Mouse (Mus musculus) adrenal gland (tissue): ENCODE data around the gene Ryr3.

Source experiments
- intact Hi-C: fragments of 180-260 bp; cut with DNase I; formaldehyde crosslinking; loops from one replicate; pipeline ENCODE4 v1.15.1; 2025

Ryr3 gene

DNA sequence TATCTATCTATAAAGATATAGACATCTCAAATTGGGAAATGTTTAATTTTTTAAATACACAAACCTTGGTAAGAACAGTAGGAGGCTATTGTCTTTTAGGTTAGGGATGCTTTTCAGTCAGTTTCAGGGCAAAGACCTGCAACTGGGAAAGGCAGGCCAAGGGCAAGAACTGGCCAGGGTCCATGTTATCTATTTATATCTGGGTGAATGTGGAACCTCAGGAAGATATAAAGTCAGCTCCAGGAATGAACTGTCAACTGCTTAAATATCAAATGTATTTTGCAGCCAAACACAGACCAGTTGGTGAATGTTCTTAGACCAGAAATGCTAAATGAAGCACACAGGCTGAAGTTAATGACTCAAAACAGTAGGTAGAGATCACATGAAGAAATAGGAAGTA, 303.1 kb downstream of the Ryr3 start:
- intact Hi-C loops, result no loop called here

DNA sequence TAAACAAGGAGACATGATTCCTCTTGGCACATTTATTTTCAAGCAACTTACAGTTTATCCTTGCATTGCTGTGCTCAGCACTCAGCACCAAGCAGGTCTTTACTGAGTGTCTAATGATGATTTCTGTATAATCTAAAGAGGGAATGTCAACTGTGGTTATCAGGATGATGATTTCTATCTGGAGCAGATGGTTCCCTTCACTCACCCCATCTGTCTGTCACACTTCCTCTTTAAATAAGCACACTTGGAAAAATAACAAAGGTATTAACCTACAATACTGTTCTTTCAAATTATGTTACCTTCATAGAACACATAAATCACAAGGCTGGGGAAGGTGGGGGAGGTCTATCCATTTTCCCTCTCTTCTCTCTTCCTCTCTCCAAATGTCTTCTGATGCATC, 304.3 kb downstream of the Ryr3 start:
- intact Hi-C loops, result no loop called here

DNA sequence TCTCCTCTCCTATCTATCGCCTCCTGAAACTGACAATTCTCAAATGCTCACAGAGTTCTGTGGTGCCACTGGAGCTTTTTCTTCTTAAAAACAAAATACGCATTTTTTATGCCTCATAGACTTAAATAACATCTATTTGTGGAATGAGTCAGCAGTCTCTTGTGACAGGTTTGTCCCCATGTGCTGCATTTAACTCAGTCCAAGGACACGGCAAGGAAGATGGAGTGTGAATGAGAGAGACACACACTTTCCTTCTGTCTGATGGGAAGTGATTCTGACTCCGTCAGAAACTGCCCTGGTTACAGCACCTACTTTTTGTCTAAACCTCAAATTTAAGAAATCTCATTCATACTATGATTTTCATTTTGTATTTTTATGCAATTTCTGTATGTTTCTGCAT, 306.3 kb downstream of the Ryr3 start:
- intact Hi-C loops, result no loop called here

DNA sequence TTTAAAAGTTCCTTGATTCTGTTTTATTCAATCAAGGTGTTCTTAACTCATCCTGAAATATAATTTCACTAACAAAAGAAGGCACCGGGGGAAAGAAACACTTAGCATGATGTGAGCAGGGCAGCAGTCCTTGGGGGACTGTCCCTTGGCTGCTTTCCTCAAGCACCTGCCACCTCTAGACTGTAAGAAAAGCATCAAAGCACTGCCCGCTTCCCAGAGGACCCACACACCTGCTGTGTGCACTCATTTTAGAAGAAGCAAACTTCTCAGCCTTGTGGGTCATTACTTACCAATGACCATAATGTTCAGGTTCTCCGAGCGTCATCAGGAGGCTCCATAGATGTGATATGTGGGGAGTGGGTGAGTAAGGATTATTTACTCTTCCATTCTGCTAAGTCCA, 307.8 kb downstream of the Ryr3 start:
- intact Hi-C loops, result no loop called here

DNA sequence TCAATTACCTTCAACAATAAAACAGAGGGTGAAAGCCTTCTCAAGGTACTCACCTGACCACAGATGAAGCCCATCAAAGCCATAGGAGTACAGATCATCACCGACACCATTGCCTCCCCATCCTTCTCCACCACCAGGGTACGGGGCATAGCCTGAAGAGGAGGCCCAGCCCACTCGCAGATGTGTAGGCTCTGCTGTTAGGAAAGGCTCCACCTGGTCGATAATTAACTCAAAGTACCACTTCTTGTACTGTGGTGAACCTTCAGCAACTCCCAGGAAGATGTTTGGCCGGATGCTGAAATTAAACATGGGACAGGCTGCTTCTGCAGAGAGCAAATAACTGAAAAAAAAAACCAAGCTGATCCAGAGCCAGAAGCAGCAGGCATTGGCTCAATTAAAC, 316.1 kb downstream of the Ryr3 start:
- intact Hi-C loops, result no loop called here

DNA sequence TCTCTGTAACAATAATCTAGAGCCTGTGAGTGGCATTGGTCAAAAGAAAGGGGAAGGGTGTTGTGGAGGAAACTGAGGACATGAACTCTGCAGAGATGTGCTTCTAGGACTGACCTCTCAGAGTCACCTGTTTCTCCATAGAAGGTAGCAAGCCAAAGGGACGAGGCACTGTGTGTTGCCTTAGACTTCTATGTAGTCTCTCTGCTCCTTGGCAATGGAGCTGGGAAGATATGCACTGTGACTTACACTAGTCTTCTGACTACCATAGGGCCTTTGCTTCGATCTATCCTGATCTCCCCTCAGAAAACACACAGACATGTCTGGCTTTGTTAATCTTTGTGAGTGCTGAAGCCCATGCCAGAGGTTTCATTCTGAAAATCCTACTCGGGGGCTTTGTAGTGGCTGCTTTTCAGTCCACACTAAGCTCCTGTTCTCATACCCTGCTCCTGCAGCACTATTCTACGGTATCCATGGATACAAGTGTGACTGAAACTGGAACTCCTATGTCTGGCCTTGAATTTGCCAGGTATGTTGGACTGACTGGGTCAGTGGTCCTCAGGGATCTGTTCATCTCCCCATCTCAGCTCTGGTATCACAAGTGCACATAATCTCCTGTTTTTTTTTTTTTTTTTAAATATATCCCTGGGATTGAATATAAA, 332.3 kb downstream of the Ryr3 start:
- intact Hi-C loops, result no loop called here

DNA sequence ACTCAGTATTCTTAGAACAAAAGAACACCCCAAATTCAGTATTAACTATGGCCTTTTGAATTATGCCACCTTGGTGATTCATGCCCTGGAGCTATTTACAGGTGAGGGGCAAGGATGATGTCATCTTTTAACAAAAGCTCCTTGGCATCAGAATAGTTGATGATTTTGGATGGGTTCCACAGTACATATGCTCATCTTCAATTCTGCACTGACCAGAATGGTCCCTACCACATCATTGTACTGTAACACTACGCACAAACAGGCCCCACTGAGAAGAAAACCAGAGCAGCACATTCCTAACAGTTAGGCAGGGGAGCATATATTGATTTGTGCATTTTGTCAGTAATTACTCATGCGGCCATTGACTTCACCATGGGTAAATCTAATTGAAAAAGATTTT, 335.1 kb downstream of the Ryr3 start:
- intact Hi-C loops, result no loop called here

DNA sequence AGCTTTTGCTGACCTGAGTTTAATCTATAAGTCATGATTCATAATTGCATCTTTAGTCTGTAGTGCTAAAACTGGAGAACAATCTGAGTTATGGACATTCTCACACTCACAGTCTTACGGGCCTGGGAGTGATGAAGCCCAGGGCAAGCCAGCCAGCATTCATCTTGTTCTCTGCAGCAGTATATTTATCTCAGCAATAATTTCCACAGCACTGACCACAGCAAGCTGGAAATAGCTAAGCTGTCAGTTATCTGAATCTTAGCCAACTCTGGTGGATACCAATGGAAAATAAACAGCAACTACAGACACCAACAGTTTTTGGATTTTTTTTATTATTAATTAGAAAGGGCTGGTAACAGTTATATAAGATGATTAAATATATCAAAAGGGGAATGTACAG, 335.5 kb downstream of the Ryr3 start:
- intact Hi-C loops, result no loop called here

DNA sequence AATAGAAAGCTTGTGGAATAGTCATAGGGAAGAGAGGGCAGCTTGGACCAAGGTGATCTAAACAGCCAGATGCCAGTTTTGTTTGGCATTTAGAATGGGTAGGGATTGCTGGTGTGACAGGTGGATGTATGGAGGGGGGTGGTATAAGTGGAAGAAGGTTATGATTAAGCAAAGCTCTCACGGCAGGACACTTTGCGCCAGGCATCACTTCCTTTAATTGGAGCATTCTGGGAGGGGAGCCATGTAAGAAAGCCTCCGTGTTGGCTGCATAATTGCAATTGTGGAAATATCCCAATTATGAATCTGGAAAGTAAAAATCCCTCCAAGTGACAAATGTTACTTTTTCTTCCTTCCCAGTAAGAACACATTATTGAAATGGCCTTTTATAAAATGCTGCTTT, 339.5 kb downstream of the Ryr3 start:
- intact Hi-C loops, result no loop called here

DNA sequence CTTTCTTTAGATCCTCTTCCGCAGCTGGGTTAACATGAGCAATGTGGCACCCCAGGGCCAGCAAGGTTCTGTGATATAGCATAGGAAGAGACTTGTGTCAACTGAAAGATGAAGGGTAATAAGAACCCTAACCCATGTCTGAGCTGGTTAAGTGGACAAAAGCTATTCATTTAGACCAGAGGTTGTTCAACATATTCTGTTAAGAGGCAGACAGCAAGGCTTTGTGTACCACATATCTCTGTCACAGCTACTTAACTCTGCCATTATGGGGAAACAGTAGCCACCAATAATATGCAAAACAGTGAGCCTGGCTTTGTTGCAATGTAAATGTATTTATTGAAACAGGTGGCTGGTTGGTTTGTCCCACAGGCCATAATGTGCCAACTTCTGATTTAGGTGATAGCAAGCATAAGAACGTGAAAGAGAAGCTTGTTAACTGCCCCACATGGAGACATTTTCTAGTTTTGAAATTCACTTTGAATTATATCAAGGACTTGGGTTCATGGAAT, 350.8 kb downstream of the Ryr3 start:
- intact Hi-C loops, result no loop called here

DNA sequence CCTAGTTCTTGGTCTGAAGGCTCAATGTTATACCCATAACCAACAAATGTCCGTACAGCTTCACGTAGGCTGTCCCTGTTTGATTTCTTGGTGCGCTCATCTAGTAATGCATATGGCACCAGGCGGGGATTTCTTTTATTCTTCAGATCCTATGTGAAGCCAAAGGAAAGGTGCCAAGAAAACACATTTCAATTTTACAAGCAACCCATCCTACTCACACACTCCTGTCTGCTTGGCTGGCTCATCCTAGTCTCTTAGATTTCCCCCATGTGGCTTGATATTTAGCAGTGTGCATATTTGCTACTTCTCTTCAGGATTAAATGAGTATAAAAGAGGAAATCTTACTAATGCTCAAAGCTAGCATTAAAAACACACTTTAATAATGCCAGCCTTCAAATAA, 355.1 kb downstream of the Ryr3 start:
- intact Hi-C loops, result no loop called here

DNA sequence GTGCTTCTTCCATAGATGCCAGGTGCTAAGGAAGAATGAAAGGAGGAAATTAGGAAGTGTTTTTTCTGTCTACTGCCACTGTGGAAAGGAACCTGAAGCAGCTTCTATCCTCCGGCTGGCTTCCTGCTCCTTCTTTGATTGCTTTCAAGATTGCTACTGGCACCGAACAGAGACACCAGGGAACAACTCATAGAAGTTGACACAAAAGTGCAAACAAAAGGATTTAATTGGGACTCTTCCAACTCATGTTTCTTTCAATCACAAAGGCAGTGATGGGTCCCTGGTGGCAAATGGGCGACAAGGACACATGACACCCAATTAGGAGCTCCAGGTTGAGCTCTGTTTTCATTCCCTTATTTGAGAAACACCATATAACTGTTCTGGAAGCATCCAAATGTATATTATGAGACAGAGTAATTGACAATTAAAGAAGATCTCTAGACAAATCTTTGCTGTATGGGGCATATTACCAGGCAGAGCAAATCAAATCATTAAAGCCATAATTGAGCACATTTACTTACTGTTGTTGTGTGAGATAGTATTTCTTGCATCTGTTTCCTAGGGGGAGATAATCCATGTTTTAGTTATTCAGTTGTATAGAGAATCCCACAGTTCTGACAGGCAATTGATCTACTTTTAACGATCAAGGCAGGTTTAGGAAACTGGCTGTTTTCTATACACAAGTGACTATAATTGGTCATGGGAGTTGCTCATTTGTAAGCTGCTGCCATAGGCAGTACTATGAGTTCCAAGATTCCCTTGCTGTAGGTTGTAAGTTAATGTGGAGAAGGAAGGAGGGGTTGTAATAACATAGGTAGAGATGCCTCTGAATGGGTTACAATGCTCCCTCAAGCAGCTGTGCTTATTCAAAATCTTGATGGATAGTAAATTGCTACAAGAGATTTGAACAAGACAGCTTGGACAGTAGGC, 371.0 kb downstream of the Ryr3 start:
- intact Hi-C loops, result no loop called here

DNA sequence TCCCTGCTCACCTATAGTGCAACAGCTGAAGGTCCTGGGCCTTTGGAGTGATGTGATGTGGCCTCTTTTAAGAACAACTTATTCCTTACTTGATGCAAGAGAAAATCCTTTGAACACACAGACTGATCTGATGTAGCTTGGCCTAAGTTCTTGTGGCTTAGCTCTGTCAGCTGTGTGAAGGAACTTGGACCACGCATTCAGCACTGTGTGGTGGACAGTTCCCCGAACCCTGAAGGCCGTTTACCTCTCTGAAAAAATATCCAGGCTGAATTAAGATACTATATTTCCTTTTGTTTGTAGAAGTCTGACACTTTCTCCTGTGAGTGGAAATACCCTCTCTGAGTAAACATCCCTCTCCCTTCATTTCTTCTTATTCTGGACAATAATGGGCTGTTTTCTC, 374.0 kb downstream of the Ryr3 start:
- intact Hi-C loops, result no loop called here

DNA sequence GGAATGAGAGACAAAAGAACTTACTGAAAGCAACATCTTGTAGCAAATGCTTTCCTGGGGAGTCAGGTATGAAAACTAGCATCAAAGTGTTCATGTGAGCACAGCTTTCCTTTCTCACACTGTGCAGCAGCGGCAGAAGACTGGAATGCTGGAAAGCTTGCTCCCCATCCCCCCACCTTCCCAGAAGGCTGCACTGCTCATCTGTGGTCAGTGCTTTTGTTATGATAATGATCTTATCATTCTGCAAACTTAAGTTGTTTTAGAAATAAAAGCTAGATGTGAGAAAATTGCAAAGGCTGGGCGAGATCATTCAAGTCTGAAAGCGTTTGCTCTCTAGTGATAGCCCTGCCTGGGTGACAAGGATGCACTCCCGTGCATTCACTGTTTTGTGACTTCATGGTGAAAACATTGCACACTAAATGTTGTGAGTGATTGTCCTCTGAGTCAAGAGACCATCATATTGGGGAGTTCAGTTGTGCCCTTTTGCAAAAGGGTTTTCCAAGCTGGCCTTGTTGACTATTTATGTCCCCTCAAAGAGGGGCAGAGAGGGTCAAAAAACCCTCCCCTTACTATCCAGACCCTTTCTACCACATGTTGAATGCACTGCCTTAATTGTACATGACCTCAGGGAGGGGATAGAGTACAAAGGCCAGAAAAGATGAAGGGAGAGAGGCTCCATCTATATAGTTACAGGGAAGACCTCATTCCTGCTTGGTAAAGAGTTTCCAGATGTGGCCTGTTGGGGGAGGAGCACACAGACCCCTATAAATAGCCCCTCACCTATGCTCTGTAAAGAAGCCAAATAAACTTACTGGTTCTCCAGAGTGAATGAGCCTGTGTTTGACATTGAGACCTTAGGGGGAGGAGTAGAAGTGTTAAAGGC, 385.2 kb downstream of the Ryr3 start:
- intact Hi-C loops, result no loop called here

DNA sequence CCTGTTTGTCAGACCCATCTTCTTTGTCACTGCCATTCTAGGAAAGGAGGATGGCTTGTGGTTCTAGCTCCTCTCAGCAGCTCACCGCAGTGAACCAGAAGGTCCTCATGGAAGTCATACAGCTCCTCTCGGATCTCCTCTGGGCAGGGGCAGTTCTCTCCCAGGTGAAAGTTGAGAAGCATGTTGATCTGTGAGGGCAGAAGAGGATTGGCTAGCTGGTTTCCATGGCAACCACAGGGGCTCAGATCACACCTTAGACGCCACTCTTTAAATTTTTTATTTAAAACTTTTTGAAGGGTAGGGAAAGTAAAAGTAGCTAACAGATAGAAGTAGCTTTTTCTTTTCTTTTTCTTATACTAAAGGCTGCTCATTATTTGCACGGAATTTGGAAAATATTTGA, 390.3 kb downstream of the Ryr3 start:
- intact Hi-C loops, result no loop called here

DNA sequence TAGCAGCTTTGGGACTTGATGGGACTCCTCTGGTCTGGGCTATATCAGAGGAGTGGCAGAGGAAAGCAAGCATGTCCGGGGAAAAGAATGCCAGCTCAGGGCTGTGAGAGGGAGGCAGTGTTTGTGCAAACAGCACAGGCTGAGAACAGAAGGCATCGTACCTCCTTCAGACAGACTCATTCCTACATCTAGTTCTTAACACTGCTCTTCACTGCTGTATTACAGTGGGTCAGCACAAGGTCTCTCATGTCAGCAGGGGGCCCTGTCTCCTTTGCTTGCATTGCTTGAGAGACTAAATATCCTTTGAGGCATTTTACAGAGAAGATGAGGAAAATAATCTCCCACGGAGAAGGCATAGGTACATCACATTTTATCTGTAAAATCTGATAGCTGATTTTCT, 394.2 kb downstream of the Ryr3 start:
- intact Hi-C loops, result no loop called here

DNA sequence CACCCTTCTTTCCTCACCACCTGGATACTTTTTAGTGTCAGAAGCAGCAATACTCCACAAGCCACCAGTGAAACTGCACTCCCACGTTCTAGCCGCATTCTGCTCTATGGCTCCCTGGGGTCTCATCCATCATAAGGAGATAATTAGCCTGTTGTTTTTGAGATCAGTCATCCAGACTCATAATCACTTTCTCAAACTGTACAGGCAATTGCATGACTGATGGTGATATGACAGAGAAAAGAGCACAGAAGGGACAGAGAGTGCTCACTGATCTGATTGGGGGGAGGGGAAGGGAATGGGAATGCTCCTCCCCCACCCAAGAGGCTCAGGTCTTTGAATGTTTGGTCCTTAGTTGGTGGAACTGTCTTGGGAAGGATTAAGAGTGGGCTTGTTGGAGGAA, 397.8 kb downstream of the Ryr3 start:
- intact Hi-C loops, result no loop called here

DNA sequence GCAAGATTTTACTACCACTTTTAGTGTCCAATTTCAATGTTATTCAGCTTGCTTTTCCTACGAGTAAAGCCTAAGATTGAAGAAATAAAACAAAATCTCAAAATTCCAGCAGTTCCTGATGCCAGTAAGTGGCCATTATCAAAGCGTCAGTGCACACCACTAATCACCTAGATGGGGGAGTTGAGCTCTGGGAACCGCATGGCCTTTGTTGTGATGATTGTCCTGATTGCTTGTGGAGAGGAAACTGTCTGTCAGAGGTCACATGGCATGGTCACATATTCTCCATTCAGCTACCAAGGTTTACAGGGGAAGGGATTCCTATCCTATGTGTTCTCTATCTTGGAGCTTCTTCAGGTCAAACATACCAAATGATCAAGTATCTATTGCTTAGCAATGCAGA, 399.9 kb downstream of the Ryr3 start:
- intact Hi-C loops, result no loop called here

DNA sequence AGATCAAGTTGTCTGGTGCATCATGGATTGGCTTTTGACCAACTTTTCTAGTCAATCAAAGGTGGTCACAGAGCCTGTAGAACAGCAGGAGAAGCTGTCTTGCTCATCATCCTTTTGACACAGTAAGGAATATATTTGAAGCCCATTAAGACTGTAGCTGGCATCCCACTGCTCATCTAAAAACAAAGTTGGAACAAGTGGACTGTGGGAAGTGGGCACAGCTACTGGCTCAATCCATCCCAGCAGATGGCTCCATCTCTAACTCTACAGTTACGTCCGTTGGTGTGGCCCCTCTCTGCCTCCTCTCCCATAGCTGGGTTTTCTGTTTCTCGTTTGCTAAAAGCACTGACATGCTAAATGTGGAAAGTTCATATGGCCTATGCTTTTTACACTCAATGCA, 400.9 kb downstream of the Ryr3 start:
- intact Hi-C loops, result no loop called here

DNA sequence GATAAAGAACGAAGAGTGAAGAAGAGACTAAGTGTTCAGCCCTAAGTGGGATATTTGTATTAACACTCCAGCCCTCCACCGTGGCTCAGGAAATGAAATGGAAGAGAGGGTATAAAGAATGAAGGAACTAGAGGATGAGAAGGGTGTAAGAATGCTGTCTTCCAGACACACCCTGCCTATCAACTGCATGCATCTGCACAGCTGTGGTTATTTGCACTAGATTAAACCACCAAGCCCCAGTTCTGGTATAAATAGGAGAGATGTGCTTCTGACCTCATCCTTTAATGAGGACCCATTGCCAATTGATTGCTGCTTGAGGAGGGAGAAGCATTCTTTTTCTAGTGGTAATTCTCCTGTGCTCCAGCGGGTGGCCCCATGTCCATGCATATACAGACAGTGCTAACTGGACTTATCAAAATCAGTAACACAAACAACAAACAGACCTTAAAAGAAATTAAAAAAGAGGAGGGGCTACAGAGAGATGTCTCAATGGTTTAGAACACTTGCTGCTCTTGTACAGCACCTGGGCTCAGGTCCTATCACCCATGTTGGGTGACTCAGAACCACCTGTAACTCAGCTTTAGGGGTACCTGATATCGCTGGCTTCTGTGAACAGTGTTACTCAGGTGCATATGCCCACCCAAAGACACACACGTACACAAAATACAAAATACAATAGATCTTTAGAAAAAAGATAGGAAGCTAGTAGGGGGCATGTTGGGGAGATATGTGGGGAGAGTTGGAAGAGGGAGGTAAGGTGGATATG, 404.1 kb downstream of the Ryr3 start:
- intact Hi-C loops, result no loop called here

DNA sequence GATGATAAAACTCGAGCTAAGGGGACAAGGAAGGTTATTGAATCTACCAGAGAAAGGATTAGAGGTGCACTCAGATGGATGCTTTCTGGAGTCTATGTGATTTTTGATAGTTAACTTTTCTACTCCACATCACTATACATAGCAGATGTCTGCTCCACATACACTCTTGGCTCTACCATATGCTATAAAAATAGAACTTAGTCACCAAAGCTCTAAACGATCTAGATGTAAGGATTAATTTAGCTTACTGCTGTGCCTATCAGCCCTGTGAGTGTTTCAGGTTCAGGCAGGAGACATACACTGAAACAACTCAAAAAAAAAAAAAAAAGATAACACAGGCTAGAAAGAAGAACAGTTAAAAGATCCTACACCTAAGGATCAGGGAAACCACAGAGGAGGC, 410.9 kb downstream of the Ryr3 start:
- intact Hi-C loops, result no loop called here
